Mouse (Mus musculus): ENCODE data around the gene Rnf114.

Rnf114 gene

DNA sequence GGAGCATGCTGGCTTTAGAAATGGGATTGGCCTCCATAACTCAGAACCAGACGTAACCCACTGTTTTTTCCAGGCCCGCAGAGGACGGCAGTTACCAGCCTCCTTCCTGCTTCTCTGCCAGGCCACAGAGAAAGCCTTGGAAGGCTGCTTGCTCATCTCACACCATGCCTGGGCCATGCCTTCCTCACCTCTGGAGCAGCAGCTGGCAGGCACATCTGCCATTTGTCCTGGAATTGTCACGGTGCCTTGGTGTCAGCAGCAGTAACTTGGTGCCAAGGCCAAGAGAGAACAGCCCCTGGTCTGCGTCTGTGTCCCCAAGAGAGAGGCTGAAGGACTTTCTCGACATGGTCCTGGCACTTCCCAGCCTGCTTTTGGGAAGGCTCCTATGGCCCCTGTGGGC lies 18.2 kb upstream of the Rnf114 start:
- in situ Hi-C loops (cut with MboI, MseI) = no loop called here

DNA sequence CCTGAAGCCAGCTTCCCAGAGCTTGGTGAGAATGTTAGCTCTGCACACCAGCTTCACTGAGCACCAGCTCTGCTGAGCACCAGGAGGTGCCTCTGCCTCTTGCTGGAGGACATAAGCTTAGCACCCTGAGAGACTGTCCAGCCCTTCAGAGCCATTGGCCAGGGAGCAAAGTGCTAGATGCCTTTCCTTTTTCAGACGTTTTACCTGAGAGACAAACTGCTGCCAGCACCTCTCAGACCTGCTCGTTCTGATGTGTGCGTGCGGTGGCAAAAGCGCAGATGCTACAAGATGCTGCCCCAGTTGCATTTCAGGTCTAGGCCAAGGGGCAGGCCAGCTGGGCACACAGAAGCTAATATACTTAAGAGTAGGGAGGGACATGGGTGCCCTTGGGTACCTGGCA lies 16.8 kb upstream of the Rnf114 start:
- in situ Hi-C loops (cut with MboI, MseI) = no loop called here

DNA sequence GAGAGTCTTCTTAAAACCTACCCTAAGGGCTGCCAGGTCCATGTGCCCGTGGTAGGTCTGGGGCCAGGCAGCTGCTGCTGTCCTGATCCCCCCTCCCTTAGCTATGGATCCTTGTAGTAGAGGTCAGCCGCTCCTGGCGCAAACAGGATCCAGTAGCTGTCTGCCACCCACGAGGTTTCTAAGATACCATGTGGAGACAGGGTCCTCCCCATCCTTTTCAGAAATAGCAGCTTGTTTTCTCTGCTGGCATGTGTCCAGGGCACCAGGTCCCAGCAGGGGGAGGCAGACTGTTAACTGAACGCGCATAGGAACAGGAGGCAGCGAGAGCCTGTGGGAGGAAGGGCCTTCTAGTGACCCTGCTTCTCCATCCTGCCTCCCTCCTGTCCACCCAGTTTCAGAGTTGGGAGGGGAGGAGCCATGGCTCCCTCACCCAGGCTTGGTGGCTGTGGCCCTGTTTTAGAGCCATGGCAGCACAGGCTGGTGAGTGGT lies 16.2 kb upstream of the Rnf114 start:
- in situ Hi-C loops (cut with MboI, MseI) = no loop called here

DNA sequence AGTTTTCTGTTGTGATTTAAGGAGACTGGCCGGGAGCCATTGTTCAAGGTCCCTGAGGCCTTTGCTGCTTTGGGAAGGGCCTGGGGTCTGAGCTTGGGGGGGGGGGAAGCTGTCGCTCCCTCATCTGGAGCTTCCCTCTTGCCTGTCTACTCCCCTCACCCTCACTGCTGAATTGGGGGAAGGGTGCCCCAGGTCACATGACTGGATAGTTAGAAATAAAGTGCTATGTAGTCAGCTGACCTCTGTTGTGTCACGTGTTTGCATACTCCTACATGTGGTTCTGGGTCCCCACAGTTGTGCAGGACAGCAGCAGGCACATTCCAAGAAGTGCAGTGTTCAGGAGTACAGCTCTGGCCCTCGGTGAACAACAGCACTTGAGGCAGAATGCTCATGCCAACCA lies 15.7 kb upstream of the Rnf114 start:
- in situ Hi-C loops (cut with MboI, MseI) = no loop called here

DNA sequence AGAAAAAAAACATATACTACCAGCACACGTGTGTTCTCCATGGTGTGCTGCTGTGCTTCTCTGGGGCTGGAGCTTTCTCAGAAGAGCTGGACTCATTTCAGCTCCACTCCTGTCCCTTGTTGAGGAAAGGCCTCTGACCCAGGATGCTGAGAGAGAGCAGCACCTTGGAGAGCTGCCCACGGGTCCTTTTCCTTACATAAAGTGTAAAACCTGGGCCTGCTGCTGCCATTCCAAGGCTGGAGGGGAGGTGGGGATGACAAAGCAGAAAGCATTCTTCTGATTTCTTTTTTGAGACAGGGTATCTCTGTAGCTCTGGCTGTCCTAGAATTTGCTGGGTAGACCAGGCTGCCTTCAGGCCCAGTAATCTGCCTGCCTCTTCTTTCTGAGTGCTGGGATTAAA lies 14.3 kb upstream of the Rnf114 start:
- in situ Hi-C loops (cut with MboI, MseI) = no loop called here

DNA sequence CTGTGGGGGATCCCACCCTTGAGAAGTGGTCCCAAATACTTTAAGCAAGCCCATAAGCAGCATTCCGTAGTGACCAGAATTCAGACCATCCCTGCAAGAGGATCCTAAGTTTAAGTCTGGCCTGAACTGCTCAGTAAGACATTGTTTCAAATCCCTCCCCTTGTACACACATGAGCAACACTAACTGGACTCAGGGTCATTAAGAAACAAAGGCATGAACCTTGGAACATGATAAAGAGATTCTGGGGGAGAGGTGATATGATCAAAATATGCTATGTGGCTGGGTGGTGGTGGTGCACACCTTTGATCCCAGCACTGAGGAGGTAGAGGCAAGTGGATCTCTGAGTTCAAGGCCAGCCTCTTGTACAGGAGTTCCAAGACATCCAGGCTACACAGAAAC lies 12.9 kb upstream of the Rnf114 start:
- in situ Hi-C loops (cut with MboI, MseI) = no loop called here

DNA sequence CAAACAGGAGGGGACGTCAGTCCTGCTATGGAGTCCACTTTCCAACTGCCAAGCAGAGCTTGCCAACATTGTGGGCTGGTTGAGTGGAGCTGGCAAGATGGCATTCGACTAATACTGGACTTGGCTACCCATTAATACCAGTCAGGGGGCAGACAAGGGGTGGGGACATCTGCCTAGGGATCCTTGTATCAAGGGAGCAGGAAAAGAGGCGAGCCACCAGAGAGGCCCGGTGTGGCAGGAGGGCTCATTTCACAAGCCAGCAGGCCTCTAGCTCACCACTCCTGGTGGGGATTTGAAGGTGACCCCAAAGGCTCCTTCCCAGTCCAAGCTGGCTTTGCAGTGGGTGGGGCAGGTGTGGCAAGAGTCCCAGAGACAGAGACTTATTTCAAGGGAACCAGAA lies 9.8 kb upstream of the Rnf114 start:
- in situ Hi-C loops (cut with MboI, MseI) = no loop called here

DNA sequence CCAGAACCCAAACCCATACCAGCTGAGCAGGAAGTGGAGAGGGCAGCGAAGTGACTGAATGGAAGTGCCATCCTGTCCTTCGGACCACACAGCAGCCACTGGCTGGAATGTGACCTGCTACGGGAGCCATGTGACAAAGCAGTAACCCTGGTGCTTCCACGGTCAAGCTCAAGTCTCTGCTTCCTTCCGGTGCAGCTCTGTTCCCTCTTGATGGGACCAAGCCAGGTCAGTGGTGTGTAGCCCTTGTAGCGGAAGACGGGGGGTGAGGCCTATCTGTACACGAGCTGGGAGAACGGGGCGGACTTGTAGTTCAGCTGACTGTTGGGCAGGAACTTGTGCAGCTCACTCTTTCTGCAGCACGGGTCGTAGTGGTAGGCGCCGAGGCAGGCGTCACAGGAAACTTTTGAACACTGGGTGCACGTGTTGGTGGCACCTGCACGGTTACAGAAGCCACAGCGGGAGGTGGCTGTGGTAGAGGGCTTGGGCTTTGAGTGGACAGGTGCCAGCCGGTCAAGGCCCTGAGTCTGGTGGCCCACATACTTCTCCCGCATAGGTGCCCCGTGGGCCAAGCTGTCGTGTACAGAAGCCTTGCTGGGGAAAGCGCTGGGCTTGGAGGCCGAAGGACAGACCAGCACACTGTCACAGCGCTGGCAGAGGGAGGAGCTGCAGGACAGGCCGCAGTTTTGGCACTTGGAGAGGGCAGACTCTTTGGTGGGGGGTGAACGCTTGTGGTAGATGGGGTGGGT lies 9.2 kb upstream of the Rnf114 start:
- in situ Hi-C loops (cut with MboI, MseI) = no loop called here

DNA sequence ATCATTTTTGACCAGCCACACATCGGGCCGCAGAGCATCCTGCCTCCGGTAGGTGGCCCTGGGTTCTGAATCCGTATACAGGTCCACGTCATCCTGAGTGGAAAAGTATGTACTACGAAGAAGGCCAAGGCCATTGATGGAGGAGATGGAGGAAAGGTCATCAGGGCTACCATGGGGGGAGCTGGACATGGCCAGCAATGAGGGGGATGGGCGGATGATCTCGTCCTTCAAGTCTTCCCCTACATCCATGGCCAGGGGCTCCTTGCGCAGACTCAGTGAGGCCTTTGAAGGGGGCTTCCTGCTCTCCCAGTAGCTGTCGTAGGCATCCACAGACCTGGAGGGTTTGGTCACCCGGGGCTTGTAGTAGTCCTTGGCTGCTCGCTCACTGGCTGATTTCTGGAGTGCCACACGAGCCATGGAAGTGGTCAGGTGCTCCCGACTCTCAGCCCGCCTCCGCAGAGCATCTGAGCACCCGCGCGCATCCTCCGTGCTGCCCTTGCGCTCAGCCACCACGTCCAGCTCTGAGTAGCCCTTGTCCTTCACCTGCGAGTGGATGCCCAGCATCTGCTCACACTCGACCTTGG lies 8.5 kb upstream of the Rnf114 start:
- in situ Hi-C loops (cut with MboI, MseI) = no loop called here

DNA sequence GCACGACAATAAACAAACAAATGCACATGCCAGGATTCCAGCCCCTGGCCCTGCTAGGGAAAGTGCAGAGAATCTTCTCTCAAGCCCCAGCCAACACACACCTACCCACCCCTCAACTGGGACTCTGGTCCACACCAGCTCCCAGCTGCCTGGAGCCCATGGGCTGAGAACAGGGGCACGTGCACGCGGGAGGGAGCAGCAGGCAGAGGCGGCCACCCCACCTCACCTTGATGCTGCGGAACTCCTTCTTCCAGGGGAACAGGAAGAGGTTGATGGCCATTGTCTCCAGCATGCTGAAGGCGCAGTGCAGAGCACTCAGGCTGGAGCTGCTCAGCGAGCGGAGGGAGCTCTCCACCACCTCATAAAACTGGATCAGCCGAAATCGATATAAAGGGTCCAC lies 7.5 kb upstream of the Rnf114 start:
- in situ Hi-C loops (cut with MboI, MseI) = no loop called here

DNA sequence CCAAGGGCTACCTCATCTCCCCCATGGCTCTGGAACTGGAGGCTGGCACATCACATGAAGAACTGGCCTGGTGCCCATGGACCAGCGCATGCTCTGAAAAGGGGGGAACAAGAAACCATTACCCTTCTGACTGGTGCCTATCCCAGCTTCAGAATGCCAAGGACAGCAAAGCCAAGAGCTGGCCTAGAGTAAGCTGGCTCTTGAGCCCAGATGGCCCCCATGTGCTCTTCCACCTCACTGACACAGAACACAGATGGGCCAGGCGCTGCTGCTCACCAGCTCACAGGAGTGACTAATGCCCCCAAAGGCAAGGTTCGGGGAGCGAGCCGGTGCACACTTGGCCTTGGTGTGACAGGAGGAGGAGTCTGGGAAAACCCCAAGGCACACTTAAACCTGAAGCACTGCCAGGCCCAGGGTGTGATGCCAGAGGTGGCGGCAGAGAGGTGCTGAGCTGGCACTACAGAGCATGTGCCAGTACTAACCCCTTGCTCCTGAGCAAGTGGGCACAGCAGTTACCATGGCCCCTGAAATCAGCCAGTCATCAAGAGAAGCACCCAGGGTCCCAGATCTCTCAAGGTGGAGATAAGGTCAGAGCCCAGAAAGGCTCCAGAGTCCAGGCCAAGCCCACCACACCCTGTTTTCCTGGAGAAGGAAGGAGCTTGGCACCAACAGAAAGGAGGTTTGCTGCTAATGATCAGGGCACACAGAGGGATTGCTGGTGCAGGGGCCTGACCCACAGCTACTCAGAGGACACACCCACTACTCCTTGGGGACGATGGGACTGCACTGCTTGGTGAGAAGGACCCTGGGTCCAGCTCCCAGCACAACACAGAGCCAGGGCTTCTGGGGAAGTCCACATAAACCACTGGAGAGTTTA lies 6.7 kb upstream of the Rnf114 start:
- in situ Hi-C loops (cut with MboI, MseI) = no loop called here

DNA sequence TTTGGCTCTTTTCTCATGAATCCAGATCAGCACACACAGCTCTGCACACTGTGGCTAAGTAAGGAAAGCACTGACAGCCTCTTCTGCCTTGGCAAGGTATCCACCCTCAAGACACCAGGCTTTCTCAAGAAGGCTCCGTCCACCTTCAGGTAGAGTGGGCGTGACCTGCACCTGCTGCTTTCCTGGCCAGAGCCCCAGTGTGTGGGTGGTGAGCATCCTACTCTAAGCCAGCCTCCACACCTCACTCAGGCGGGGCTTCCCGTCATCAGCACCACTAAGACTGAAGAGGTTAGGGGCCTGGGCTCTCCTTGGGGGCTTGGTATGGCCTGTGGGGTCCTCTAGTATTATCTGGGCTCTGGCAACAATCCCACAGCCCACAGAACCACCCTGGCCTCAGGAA lies 5.9 kb upstream of the Rnf114 start:
- in situ Hi-C loops (cut with MboI, MseI) = no loop called here

DNA sequence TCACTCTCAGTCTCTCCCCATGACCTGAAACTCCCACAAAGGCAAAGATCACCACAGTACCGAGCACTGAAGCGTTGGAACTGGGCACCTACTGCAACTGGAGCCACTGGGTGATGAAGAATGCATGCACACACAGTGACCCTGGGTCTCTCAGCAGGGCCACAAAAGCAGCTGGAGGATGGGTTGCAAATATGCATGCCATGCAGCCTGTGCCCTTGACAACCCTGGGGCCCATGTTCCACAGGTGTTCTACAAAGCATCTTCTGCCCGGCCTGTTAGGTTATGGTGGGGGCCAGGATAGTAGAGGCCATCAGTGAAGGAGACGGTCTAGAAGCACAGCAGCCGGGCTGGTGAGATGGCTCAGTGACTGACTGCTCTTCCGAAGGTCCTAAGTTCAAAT lies 4.9 kb upstream of the Rnf114 start:
- in situ Hi-C loops (cut with MboI, MseI) = no loop called here

DNA sequence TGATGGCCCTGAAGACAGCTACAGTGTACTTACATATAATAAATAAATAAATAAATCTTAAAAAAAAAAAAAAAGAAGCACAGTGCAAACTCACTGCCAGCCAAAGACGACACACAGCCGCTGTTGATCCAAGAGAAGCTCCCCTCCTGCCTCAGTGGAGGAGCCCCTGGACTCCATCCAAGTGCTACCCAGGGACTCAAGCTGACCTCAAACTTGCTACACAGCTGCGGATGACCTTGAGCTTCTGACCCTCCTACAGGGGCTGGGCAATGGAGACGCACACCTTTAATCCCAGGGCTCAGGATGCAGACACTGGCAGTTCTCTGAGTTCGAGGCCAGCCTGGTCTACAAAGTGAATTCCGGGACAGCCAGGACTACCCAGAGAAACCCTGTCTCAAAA lies 4.5 kb upstream of the Rnf114 start:
- in situ Hi-C loops (cut with MboI, MseI) = no loop called here

DNA sequence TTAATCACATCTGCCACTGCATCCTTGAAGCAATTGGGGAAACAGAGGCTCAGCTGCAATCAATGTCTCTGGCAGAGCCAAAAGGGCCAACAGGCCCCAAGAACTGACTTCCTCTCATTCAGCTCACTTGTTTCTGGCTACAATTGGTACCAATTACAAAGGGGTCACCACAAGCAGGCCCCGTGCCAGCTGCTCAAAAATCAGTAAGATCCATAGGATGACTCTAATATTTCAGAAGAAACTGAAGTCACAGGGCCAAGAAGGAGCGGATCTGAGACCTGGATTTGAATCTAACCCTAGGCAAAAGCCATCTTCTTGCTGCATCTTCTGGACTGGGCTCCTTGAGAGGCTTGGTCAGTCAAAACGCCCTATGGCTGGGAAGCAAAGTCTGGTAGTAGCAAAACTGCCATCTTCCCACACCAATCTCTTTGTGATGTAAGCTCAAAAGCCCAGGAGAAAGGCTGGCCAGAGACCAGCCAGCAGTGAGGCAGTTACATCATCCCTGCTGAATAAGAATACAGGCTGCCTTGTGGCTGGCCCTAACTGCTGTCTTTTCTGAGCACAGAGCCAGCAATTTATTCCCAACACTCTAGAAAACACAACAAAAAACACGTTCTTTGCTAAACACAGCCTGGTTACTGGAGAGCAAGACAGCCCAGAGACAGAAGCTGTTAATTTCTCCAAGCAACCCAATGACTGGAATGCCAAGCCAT lies 1.5 kb upstream of the Rnf114 start:
- in situ Hi-C loops (cut with MboI, MseI) = loop anchor here in 1 of 2 experiments (10.0 kb wide), 1 partner anchor 426 kb away; the partner anchor contains the start of gene Znfx1

DNA sequence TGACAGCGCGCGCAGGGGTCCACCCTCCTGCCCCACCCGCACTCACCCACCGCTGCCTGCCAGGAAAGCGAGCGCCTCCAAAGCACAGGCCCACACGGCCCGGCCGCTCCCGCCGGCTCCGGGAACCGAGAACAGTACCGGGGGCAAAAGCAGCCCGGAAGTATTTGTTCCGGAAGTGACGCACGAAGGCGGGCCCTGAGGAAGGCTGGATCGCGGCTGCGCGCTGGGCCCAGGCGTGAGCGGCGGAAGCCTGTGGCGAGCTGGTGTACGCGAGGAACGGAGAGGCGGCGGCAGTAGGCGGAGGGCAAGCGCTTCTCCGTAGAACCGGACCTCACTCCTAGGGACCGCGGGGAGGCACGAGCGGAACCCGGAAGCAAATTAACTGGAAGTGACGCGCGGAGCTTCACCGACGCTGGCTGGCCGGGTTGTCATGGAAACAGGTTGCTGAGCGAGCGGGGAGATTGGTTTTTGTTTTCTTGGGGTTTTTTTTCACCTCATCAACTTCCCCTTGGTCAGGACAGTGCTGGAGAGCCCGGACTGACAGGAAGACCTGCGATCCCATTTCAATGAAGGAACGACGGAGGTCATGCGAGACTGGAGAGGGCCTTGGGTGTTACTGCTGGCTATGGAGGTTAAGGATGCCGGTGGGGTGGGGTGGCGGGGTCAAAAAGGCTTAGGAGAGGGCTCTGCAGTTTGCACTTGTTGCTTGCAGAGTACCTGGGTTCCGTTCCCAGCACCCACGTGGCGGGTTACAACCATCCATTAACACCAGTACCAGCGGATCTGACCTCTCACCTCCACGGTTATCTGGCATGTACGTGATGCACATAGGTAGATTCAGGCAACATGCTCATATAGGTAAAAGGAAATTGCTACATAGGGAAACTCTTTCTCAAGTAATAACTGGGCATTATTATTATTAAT lies 530 bp downstream of the Rnf114 start, which contains the start of gene Spata2:
Gene Spata2 (minus strand): TSS at position 175 of the 924 bp plus-strand sequence.
- in situ Hi-C loops (cut with MboI, MseI) = loop anchor here in 1 of 2 experiments (10.0 kb wide), 1 partner anchor 428 kb away; the partner anchor contains the start of gene Znfx1

DNA sequence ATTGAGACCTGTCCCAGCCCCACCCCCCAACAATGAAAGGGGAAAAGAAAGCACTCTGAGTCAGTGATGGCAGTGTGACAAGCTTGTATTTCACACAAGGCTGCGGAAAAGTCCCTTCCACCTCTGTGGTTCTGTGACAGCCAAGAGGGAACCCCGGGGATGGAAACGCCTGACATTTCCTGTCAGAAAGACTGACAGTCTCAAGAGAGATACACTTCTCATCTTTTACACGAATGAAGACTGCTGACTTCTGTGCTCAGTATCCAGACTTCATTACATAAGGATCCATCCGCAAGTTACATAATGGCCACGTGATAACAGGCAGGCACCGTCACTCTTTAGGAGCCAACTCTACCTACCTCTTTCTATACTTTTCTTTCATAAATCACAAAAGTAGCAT lies 4.0 kb downstream of the Rnf114 start:
- in situ Hi-C loops (cut with MboI, MseI) = loop anchor here in 1 of 2 experiments (10.0 kb wide), 1 partner anchor 432 kb away; the partner anchor contains the start of gene Znfx1

DNA sequence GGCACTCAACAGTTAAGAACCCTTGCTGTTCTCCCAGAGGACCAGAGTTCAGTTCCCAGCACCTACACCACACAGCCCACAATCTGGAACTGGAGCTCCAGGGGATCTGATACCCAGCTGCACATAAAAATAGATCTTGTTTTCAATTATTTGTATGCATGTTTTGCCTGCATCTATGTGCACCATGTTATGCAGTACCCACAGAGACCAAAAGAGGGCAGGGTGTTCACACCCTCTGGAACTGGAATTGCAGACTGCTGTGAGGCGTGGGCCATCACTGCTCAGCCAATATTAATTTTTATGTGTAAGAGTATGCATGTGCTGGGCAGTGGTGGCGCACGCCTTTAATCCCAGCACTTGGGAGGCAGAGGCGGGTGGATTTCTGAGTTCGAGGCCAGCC lies 4.8 kb downstream of the Rnf114 start:
- in situ Hi-C loops (cut with MboI, MseI) = loop anchor here in 1 of 2 experiments (10.0 kb wide), 1 partner anchor 432 kb away; the partner anchor contains the start of gene Znfx1

DNA sequence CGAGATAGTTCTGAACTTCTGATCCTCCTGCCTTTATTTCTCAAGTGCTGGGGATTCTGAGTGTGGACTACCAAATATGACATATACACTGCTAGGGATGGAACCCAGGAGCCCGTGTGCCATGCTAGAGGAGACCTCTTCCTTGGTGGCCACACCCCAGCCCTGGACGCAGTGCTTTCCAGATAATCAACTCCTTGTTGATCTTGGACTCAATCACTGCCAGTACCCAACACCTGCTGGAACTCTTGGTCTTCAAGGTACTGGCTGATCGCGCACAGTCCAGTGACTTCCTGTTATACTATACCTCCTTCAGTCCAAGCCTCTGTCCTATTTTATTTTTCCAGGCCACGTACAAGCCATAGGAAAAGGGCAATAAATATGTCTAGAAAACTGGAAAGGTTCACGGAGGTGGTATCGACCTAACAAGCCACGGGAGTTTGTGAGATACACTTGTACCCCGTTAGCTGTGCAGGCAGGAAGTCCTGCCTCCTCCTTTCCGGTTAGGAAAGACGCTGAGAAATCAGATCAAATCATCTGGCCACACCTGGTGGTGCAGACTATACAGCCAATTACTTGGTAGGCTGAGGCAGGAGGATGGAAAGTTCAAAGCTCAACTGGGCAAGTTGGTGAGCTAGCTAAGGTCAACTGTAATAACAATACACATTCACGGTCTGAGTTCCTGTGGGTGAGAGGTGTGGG lies 10.3 kb downstream of the Rnf114 start:
- in situ Hi-C loops (cut with MboI, MseI) = loop anchor here in 1 of 2 experiments (25.0 kb wide), 1 partner anchor 1540 kb away; no protein-coding TSS in a partner anchor

Data from T-helper 17 cell (primary cell).